Mouse (Mus musculus): ENCODE results near the gene Spata21. TPM values are rescaled to one million over a fixed set of nuclear protein-coding genes. Genes with fewer than 3 reads are reported as not detected.

Spata21 gene
- polyA plus RNA-seq, 1 experiment from 2014 or later, result not detected

DNA sequence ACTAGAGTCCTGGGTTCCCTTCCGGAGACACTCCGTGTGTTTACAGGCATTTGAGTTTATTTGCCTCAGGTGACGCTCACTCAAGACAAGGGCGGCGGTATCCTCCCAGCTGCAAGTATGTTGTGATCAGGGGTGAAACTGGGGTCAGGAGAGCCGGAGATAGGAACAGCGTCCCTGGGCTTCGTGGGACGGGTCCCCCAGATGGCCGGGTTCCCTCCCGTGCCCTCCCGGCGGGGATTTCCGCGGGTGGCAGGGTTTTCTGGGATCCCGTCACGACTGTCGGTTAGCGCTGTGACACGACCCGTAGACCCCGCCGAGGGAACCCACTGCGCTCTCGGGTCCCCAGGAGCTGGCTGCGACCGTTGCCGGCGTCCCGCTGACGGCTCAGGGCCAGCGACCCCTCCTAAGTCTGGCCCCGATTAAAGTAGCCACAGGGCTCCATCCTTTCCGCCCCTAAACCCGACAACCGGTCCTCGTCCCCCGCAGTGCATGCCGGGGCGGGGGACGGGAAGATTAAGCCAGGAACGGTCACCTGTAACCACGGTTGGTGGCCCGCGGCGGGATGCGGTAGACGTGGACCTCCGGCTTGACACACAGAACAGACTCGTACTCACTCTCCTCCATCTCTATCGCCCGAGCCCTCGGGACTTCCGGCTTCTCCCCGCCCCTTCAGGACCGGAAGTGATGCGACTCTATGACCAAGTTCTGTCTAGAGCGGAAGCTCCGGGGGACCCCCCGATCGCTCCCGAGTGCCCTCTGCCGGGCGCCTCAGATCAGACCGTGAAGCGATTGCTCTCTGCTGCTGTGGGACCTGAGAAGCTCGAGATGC lies 10.2 kb upstream of the Spata21 start, which contains the start of gene Necap2:
TSS of gene Necap2 (minus strand) at position 677 of the 829 bp plus-strand sequence.
- WGBS (ENCODE audit: insufficient replicate concordance), result under 1% methylated on average over 67 of the region's 67 CpGs
- peak; percentile 79 for ATAC-seq
- Histone ChIP-seq H3K4me3 (peak within 1 kb of the TSS; percentile 98), H3K4me2 (peak within 1 kb of the TSS; percentile 90), H3K27ac (peak within 1 kb of the TSS; percentile 95), H3K9ac (peak within 1 kb of the TSS; percentile 95), H3K9me3 (replicated peaks) (no peaks in the 10 kb centered on the region), H3K4me1 (peaks cover 52% of the 10 kb centered on the region), H3K27me3 (replicated peaks) (no peaks in the 10 kb centered on the region), H3K36me3 (peaks cover 36% of the 10 kb centered on the region)

DNA sequence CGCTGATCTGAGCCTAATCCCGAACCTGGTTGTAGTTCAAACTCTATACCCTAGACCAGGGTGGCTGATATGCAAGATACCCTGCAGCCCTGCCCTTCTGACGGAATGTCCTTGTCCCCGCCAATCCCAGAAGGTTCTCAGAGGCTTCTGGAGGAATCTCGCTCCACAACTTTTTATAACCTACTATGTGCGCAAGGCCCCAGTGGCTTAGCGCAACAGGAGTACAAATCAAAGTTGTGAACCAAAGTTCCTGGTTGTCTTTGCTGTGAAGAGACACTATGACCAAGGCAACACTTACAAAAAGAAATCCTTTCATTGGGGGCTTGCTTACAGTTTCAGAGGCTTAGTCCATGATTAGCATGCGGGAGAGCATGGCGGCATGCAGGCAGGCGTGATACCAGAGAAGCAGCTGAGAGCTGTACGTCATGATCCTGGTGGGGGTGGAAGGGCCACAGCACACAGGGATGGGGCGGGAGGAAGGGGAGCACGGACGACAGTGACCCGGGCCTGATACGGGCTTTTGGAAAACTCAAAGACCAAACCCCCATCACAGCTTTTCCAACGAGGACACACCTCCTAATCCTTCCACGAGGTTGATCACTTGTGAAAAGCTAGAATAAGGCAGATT lies 9.5 kb upstream of the Spata21 start:
- Histone ChIP-seq H3K4me3 (peak overlapping the region; percentile 98; the same call in 1 of the 2 replicates), H3K4me2 (peak overlapping the region; percentile 90), H3K9me3 (replicated peaks) (no peaks in the 10 kb centered on the region), H3K36me3 (peaks cover 29% of the 10 kb centered on the region), H3K27me3 (replicated peaks) (no peaks in the 10 kb centered on the region), H3K4me1 (peaks cover 45% of the 10 kb centered on the region), H3K9ac (no peak overlapping the region), H3K27ac (0 out of 2 replicates have a peak overlapping the region, but pooled peaks have one; percentile 16)
- ATAC-seq, result no peak
- WGBS (ENCODE audit: insufficient replicate concordance), result 69% methylated on average over 18 of the region's 18 CpGs

DNA sequence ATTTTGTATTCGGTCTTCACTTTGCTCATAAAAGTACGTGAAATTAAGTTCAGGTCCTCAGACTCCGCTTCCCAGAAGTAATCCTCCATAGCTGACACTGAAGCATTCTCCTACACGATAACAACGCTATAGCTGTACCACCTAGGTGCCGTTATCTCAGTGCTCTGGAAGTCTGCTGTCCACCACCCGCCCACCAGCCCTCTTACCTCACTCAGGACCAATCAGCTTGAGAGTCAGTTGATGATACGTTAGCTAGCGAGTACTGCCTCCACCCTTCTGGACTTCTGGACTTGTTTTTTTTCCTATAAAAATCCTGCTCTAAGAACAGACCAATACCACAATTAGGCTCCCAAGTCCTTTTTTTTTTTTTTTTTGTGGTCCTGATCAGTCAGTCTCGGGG lies 1.3 kb upstream of the Spata21 start:
- H3K9me3 ChIP-seq (replicated peaks), result no peaks in the 10 kb centered on the region
- H3K4me3 ChIP-seq, result no peak overlapping the region
- no peak overlapping the region for H3K9ac ChIP-seq
- H3K36me3 ChIP-seq, result no peaks in the 10 kb centered on the region
- H3K27me3 ChIP-seq (replicated peaks), result 0 out of 2 replicates have a peak, but pooled peaks cover 13% of the 10 kb centered on the region
- WGBS (ENCODE audit: insufficient replicate concordance), result 34% methylated on average over 10 of the region's 10 CpGs
- H3K27ac ChIP-seq, result peak overlapping the region; percentile 60; the same call in 1 of the 2 replicates
- H3K4me2 ChIP-seq, result peak overlapping the region; percentile 44
- peaks cover 22% of the 10 kb centered on the region for H3K4me1 ChIP-seq
- peak; percentile 87 for ATAC-seq

DNA sequence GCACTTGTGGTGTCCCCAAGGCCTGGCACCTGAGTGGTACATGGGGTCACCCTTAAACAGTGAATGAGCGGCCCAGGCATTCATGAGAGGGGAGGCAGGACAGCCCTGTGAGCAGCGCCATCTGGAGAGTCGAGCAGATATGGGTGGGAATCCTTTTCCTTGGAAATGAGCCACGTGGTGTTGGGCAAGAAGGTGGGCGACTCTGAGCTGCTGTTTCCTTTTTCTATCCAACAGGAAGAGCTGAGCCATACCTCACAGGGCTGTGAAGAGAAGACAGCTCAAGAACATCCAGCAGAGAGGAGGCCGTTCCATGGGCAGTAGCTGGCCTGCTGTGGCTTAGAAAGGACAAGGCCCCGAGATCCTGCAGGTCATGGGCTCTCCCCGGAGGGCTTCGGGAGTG lies 581 bp downstream of the Spata21 start:
- no peak overlapping the region for H3K9ac ChIP-seq
- H3K4me1 ChIP-seq, result peaks cover 22% of the 10 kb centered on the region
- no peak overlapping the region for H3K27ac ChIP-seq
- no peak overlapping the region for H3K4me2 ChIP-seq
- WGBS (ENCODE audit: insufficient replicate concordance), result 72% methylated on average over 9 of the region's 9 CpGs
- no peak overlapping the region for H3K4me3 ChIP-seq
- H3K9me3 ChIP-seq (replicated peaks), result no peaks in the 10 kb centered on the region
- H3K27me3 ChIP-seq (replicated peaks), result 0 out of 2 replicates have a peak, but pooled peaks cover 13% of the 10 kb centered on the region
- no peaks in the 10 kb centered on the region for H3K36me3 ChIP-seq
- no peak for ATAC-seq

DNA sequence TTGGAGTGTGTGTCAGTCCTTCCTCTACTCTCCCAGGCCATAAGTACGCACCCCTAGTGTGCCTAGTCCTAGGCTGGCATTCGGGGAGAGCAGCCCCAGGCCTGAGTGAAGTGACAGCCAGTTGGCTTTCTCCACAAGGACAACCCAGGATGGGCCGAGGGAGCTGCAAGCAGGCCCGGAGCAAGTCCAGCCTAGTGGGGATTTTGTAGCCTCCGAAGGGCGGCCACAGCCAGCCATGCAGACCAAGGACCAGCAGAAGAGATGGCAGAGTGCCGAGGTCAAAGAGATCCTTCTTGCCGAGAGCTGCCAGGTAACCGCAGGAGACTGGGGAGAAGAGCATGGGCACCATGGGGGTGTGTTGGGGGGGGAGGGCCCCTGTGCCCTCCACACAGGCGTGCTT lies 6.9 kb downstream of the Spata21 start:
- Histone ChIP-seq H3K27ac (no peak overlapping the region), H3K4me3 (no peak overlapping the region), H3K27me3 (replicated peaks) (0 out of 2 replicates have a peak, but pooled peaks cover 7% of the 10 kb centered on the region), H3K4me2 (no peak overlapping the region), H3K9ac (no peak overlapping the region), H3K4me1 (peaks cover 29% of the 10 kb centered on the region), H3K9me3 (replicated peaks) (no peaks in the 10 kb centered on the region), H3K36me3 (no peaks in the 10 kb centered on the region)
- no peak for ATAC-seq
- 79% methylated on average over 10 of the region's 10 CpGs for WGBS (ENCODE audit: insufficient replicate concordance)

DNA sequence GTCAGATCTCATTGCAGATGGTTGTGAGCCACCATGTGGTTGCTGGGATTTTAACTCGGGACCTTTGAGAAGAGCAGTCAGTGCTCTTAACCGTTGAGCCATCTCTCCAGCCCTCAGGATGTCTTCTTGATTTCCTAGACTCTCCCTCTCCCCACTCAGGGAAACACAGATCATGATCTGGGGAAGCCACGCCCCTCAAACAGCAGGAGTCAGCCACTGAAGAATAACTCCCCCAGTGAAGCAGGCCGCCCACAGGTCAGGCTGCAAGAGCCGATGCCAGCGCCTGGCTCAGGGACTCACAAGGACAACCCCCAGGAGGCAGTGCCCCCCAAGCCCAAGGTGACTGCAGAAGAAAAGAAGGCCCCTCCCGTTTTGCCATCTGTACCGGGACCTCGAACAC lies 8.6 kb downstream of the Spata21 start:
- Histone ChIP-seq H3K4me1 (peaks cover 32% of the 10 kb centered on the region), H3K36me3 (no peaks in the 10 kb centered on the region), H3K27ac (no peak overlapping the region), H3K4me3 (no peak overlapping the region), H3K9me3 (replicated peaks) (no peaks in the 10 kb centered on the region), H3K9ac (no peak overlapping the region), H3K4me2 (no peak overlapping the region), H3K27me3 (replicated peaks) (no peaks in the 10 kb centered on the region)
- WGBS (ENCODE audit: insufficient replicate concordance), result 35% methylated on average over 9 of the region's 9 CpGs
- no peak for ATAC-seq

DNA sequence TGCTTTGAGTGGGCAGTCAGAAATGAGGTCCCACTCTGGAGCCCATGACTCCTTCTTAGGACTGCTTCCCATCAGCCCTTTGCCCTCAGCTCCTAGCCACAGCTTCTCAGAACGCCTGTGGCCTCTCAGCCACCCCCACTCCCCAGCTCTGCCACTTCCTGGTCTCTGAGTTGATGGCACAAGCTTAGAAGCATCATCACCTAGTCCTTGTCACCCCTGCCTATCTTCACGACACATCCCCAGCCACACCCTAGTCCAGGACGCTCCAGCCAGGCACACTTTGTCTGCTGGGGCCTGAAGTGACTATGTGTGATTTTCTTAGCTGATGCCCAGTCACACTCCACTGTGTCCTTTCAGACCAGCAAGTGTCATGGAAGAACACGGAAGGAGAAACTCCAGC lies 10.8 kb downstream of the Spata21 start:
- Histone ChIP-seq H3K27ac (no peak overlapping the region), H3K4me2 (peak overlapping the region; percentile 21), H3K9me3 (replicated peaks) (no peaks in the 10 kb centered on the region), H3K27me3 (replicated peaks) (0 out of 2 replicates have a peak, but pooled peaks cover under 1% of the 10 kb centered on the region), H3K4me1 (peaks cover 32% of the 10 kb centered on the region), H3K9ac (no peak overlapping the region), H3K4me3 (no peak overlapping the region), H3K36me3 (no peaks in the 10 kb centered on the region)
- WGBS (ENCODE audit: insufficient replicate concordance), result 22% methylated on average over 4 of the region's 4 CpGs
- peak; percentile 74 for ATAC-seq

DNA sequence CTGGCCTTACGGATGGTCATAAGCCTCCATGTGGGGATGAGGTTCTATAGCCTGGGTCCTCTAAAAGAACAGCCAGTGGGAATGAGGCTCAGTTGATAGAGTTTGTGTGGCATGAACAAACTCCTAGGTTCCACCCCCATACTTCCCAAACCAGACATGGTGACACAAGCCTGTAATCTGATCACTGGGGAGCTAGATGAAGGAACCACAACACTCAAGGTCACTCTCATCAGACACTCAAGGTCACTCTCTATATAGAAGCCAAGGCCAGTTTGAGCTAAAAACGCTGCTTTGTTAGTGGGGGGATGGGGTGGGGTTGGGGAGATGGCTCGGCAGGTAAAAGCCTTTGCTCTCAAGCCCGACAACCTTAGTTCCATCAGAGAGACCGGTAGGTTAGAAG lies 11.8 kb downstream of the Spata21 start:
- Histone ChIP-seq H3K4me3 (no peak overlapping the region), H3K4me1 (peaks cover 32% of the 10 kb centered on the region), H3K36me3 (no peaks in the 10 kb centered on the region), H3K9me3 (replicated peaks) (no peaks in the 10 kb centered on the region), H3K27me3 (replicated peaks) (0 out of 2 replicates have a peak, but pooled peaks cover 9% of the 10 kb centered on the region), H3K27ac (no peak overlapping the region), H3K4me2 (no peak overlapping the region), H3K9ac (no peak overlapping the region)
- WGBS (ENCODE audit: insufficient replicate concordance), result 65% methylated on average over 5 of the region's 5 CpGs
- no peak for ATAC-seq

DNA sequence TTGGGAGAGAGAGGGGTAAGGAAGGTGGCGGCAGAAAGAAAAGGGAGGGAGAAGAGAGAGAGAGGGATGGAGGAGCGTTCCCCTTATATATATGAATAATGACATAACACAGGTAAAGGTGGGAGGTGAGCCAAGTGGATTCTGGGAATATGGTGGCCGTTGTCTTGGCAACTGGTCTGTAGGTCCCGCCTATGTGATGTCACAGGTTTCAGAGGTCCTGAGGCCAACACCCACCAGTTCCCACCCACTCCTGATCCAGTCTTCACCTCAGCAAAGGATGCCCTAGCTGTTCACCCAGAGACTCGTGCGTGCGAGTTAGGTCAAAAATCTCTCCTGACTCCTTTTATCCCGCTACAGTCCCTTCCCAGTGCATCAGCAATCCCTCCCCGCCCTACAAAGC lies 13.2 kb downstream of the Spata21 start:
- WGBS (ENCODE audit: insufficient replicate concordance), result 87% methylated on average over 9 of the region's 9 CpGs
- H3K27ac ChIP-seq, result no peak overlapping the region
- H3K36me3 ChIP-seq, result no peaks in the 10 kb centered on the region
- no peak overlapping the region for H3K4me2 ChIP-seq
- no peak overlapping the region for H3K9ac ChIP-seq
- no peak for ATAC-seq
- H3K27me3 ChIP-seq (replicated peaks), result 0 out of 2 replicates have a peak, but pooled peaks cover 9% of the 10 kb centered on the region
- H3K4me1 ChIP-seq, result peaks cover 29% of the 10 kb centered on the region
- no peaks in the 10 kb centered on the region for H3K9me3 ChIP-seq (replicated peaks)
- no peak overlapping the region for H3K4me3 ChIP-seq

DNA sequence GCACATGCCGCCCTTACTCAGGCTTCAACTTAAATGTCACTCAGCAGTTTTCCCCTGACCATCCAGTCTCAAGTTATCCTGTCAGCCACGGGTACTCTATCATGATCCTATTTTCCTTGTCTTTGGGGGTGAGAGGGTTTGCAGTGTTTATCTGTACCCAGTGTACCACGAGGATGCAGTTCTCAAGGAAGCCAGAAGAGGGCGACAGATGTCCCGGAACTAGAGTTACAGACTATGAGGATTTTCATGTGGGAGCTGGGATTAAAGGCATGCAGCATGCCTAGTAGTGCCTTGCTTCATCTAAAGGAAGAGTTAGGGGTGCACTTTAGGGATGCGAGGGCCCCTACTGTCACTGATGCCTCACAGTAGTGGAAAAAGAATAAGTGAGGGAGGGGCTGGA lies 13.7 kb downstream of the Spata21 start:
- H3K27ac ChIP-seq, result no peak overlapping the region
- no peak for ATAC-seq
- H3K4me2 ChIP-seq, result no peak overlapping the region
- H3K36me3 ChIP-seq, result no peaks in the 10 kb centered on the region
- H3K4me3 ChIP-seq, result no peak overlapping the region
- peaks cover 23% of the 10 kb centered on the region for H3K4me1 ChIP-seq
- H3K9ac ChIP-seq, result no peak overlapping the region
- 54% methylated on average over 6 of the region's 6 CpGs for WGBS (ENCODE audit: insufficient replicate concordance)
- no peaks in the 10 kb centered on the region for H3K9me3 ChIP-seq (replicated peaks)
- 0 out of 2 replicates have a peak, but pooled peaks cover 9% of the 10 kb centered on the region for H3K27me3 ChIP-seq (replicated peaks)

DNA sequence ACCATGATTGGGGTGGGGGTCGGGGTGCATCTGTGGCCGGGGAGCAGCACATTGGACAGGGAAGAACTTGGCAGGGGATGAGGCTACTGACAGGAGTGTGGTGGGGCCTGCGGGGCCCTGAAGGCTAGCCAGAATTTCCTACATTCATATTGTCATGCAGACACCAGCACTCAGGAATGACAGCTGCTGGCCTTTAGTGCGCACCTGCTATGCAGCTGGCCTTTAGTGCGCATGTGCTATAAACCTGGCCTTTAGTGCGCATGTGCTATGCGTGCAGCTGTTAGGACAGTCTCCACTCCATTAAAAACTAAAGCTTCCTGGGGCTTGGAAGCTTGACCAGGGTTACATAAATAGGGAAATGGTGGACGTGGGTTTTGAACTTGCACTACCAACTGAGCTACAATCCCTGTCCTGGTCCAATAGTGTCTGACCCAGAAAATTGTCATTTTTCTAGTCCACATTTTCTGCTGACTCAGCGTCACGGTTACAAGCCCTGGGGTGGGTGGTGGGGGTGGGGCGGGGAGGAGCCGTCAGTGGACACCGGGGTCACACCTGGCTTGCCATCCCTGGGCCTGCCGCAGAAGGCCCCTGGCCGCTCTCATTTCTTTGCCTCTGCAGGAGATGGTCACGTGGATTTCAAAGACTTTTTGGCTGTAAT lies 18.5 kb downstream of the Spata21 start:
- no peaks in the 10 kb centered on the region for H3K4me1 ChIP-seq
- no peak overlapping the region for H3K4me3 ChIP-seq
- 0 out of 2 replicates have a peak, but pooled peaks cover 9% of the 10 kb centered on the region for H3K27me3 ChIP-seq (replicated peaks)
- peaks cover 15% of the 10 kb centered on the region for H3K36me3 ChIP-seq
- no peak for ATAC-seq
- WGBS (ENCODE audit: insufficient replicate concordance), result 74% methylated on average over 16 of the region's 16 CpGs
- 0 out of 2 replicates have a peak, but pooled peaks cover 9% of the 10 kb centered on the region for H3K9me3 ChIP-seq (replicated peaks)
- H3K27ac ChIP-seq, result no peak overlapping the region
- H3K9ac ChIP-seq, result no peak overlapping the region
- no peak overlapping the region for H3K4me2 ChIP-seq
